Mouse (Mus musculus) retina, postnatal 1 day (tissue): ENCODE results near the gene Tas1r1.
A peak's percentile ranks its signal among the peaks of the same experiment; 100 is the strongest.

Experiments used
- DNase-seq: peaks from one replicate; pipeline ENCODE4 v3.0.0-alpha.2; 2012

Tas1r1 gene

GRCm38 (mm10) chr4:152041924-152042641 lies 3.7 kb upstream of the Tas1r1 start:
- no peak for DNase-seq

DNA sequence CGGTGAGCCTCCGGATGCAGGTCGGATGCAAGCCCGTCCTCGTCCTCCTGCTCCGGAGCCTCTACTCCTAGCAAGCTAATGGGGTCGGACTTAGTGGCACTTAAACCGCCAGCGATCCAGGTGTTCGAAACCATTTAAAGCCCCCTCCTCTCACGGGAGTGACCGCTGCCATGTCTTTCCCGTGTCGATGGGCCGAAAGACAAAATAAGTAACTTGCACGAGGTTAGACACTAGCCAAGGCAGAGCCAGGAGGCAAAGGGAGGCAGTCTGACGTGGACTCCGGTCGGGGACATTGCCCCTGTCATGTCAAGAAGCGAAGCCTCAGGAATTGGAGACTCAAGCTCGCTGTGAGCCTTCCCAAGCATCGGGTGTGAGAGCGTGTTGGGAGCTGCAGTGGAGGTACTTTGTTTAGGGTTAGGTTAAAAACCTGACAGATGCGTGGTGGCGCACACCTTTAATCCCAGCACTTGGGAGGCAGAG lies 1.5 kb upstream of the Tas1r1 start:
- DNase-seq, result no peak

DNA sequence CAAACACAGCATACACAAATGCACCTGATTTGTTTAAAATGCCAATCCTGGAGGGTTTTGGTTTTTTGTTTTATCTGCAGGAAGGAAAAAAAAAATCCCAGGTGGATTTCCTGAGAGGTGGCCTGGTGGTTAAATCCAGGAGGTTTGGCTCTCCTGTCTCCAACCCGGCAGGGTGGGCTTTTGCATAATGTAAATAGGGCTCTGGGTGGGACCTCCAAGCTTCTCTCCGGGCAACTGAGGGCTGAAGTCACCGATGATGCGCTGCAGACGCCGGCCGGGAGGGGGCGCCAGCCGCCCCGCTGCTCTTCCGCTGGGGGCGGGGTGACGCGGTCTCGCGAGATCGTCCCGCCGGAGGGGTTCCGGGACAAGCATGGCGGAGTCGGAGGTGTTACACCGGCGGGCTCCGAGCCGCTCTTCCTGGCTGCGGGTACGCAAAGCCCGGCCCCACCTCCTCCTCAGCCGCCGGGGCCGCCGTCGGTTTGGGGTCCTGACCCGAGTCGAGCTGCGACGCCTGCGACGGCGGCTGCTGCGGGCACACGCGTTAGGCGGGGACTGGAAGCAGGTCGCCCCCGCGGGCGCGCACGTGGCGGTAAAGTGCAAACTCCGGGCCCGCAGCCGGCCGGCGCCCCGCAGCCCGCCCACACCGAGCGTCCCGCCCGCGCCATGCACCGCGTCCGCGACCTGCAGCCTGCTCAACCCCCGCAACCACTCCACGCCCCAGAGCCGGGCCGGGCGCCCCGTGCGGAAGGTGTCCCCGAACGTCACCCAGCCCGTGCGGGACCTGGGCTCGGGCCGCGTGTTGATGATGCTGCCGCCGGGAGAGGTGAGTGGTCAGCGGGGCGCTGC lies 840 bp upstream of the Tas1r1 start, which contains the start of gene Nol9:
Nol9 (plus strand) TSS at position 337 of the 846 bp plus-strand sequence.
- DNase-seq, result peak; percentile 93

- peak; percentile 14 for DNase-seq
Measured at GRCm38 (mm10) chr4:152036464-152036863, 1.9 kb downstream of the Tas1r1 start.

- DNase-seq, result no peak
Measured at GRCm38 (mm10) chr4:152032922-152033321, 5.4 kb downstream of the Tas1r1 start.

DNA sequence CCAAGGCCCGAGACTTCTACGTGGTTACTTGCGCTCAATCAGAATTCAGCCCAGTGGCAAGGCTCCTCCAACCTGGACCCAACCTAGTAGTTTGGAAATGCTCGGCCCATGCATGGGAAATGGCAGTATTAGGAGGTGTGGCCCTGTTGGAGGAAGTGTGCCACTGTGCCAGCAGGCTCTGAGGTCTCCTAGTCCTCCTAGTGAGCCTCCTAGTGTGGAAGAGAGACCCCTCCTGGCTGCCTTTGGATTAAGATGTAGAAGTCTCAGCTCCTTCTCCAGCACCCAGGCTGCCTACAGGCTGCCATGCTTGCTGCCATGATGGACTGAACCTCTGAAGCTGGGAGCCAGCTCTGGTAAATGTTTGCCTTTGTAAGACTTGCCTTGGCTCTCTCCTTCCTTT lies 8.4 kb downstream of the Tas1r1 start:
- DNase-seq, result peak; percentile 51

GRCm38 (mm10) chr4:152029087-152029486 lies 9.3 kb downstream of the Tas1r1 start:
- DNase-seq, result no peak

- DNase-seq, result no peak
Measured at GRCm38 (mm10) chr4:152028456-152028855, 9.9 kb downstream of the Tas1r1 start.

DNA sequence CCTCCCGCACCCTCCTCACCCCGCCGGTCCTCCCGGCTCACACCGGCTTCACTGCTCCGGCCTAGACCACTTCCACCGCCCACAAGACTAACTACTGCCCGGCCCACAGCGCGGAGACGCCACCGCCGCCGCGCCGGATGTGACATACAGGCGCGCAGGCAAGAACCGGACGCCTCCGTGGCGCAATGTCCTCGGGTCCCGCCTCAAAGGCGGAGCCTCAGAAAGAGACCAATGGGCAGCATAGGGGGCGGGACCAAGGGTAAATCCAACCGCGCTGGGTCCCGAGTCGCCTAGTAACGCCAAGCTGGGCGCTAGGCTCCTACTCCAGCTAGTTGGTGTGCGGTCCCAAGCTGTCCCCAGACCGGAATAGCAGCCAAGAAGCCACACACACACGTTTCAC lies 10.8 kb downstream of the Tas1r1 start, which contains the start of gene Zbtb48:
Zbtb48 (minus strand) TSS at position 148 of the 400 bp plus-strand sequence.
- peak; percentile 98 for DNase-seq

DNA sequence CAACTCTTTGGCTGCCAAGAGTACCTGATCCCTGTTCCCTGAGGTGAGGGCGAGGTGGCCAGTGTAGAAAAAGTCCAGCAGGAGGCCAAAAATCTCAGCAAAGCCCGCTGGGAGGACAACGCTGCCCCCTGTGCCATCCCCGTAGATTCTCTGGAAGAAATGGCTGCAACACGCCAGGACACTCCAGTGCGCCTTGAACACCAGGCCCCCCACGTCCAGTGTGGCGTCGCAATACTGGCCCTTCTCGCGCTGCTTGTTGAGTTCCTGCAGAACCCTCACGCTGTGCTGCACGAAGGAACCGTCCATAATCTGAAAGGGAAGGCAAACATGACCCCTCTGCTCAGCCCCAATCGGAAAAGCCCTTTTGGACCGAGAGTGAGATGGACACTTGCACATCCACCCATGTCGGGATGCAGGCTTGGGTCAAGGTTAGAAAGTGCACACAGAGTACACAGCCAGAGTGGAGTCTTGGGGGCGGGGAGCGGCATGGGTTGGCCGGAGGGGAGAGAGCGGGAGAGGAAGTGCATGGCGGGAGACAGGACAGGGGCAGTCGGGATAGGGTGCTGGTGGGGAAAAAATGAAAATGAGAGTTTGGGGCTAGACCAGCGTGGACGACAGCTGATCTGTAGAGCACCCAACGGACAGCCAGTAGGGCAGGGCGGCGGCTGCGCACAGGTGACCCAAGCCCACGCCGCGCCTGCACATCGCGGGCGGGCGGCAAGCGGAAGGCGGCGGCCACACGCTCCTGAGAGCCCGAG lies 11.4 kb downstream of the Tas1r1 start:
- DNase-seq, result peak; percentile 52

GRCm38 (mm10) chr4:152024525-152024924 lies 13.8 kb downstream of the Tas1r1 start:
- no peak for DNase-seq

- DNase-seq, result no peak
Measured at GRCm38 (mm10) chr4:152022506-152022905, 15.9 kb downstream of the Tas1r1 start.

DNA sequence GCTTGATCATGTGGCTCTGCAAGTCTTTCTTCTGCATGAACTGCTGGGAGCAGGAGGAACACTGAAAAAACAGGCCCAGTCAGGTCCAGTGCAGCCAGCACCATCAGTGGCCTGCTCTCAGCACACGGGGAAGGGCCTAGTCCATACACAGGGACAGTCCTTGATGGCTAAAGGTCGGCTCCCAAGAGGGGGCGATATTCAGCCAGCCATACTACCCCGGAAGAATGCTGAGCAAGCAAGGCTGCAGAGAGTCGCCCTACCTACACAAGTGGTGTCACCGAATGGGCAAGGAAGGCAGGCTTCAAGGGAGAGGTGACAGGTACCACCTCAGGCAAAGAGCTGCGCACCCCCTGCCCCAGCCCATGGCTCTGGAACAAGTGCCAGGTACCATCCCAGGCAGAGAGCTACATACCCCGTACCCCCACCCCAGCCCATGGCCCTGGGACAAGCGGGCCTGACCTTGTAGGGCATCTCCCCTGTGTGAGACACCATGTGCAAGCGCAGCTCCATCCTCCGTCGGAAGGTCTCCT lies 16.7 kb downstream of the Tas1r1 start:
- no peak for DNase-seq

GRCm38 (mm10) chr4:152020024-152020423 lies 18.3 kb downstream of the Tas1r1 start:
- DNase-seq, result no peak

DNA sequence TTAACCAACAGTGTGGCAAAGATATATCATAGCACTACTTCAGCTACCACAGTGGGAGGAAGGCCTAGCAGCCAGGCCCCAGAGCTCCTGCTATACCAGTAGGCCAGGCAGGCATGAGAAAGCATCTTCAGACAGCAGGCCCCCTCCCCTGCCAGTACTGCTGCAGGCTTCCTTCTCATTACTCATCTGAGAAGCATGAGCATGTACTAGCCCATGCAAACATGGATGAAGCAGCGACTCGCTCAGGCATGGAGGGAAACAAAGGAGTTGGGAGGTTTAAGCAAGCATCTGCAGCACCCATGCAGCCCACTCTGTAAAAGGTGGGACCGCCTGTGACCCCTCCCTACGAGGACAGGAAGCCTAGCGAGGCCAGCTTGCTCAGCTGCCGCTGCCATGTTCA lies 19.3 kb downstream of the Tas1r1 start:
- DNase-seq, result no peak

- no peak for DNase-seq
Measured at GRCm38 (mm10) chr4:152013036-152013813, 25.1 kb downstream of the Tas1r1 start.

- DNase-seq, result no peak
Measured at GRCm38 (mm10) chr4:152012109-152012508, 26.3 kb downstream of the Tas1r1 start.

DNA sequence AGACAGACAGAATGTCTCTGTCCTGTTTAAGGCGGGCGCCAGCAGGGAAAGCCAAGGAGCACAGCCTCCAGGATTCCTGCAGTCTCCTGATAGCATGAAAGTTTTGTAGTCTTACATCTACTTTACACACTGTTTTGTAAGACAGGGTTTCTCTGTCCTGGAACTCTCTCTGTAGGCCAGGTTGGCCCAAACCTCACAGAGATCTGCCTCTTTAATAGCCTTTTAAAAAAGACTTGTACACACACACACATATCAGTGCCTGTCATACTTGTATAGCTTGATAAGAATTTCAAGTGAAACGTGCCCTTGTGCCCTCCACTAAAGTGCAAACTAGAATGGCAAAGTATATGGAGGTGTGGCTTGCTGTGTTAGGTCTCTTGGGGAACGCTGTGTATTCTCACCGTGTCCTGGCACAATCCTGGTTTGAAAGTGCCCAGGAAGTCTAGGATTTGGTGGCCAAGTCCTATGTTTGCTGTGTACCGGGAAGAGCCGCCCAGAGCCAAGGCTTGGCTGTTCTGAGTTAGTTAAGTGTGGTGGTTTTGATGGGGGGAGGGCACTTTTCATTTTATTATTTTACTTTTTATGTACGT lies 27.1 kb downstream of the Tas1r1 start:
- no peak for DNase-seq

DNA sequence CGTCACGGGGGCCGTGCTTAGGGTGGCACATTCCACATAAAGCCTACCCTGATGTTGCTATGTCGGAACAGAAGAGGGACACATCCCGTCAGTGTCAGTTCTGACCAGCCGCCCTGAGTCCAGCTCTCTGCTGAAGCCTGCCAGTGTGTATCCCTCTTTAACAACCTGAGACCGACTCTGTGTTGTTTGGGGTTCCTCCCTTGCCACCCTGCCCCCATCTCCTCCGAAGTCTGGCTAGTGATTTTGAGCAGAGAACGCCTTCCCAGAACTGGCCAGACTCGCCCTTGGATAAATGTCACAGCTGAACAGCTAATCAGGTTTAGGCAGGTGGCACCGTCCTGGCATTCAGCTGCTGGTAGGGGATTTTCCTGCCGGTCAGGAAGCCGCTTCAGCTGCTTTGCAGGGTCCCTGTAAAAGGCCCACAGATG lies 27.6 kb downstream of the Tas1r1 start:
- DNase-seq, result peak; percentile 35

- DNase-seq, result peak; percentile 58
Measured at GRCm38 (mm10) chr4:152010091-152010706, 28.2 kb downstream of the Tas1r1 start.
